Mouse (Mus musculus) E14TG2a.4 (cell line): ENCODE data around the gene Rps6ka2.
"Not testable (repeated sequence)": the region's sequence is repeated elsewhere in the genome, so short reads cannot be mapped to it uniquely, and the experiment has no call there.

Source experiments
- H3K27me3 ChIP-seq: 2 replicates; pipeline ENCODE4 v1.6.1; 2014; ENCODE audit warnings: low read length, control low read depth; ENCODE audit not compliant: insufficient read depth
- H3K36me3 ChIP-seq: 2 replicates; pipeline ENCODE4 v1.6.1; 2014; ENCODE audit warnings: low read length, control low read depth; ENCODE audit not compliant: insufficient read depth
- H3K4me1 ChIP-seq: replicated peaks from 2 replicates; pipeline ENCODE4 v1.6.1; 2014; ENCODE audit warnings: low read depth, low read length, control low read depth
- H3K4me3 ChIP-seq: replicated peaks from 2 replicates; pipeline ENCODE4 v1.5.1; 2014; ENCODE audit warnings: mild to moderate bottlenecking, low read length
- H3K9me3 ChIP-seq: 2 replicates; pipeline ENCODE4 v1.6.1; 2014; ENCODE audit warnings: low read length, control low read depth

Gene Rps6ka2

GRCm38 (mm10) chr17:7337381-7337780 lies 167.5 kb downstream of the Rps6ka2 start:
- H3K36me3 ChIP-seq, H3K9me3 ChIP-seq, H3K27me3 ChIP-seq, H3K4me1 ChIP-seq, H3K4me3 ChIP-seq: not testable (repeated sequence)

- H3K9me3 ChIP-seq, H3K36me3 ChIP-seq, H3K4me3 ChIP-seq, H3K4me1 ChIP-seq, H3K27me3 ChIP-seq: not testable (repeated sequence)
These were observed 178.8 kb downstream of the Rps6ka2 start for GRCm38 (mm10) chr17:7348765-7349164.

GRCm38 (mm10) chr17:7352596-7352995 lies 182.7 kb downstream of the Rps6ka2 start, which contains the start of gene Ttll2:
Ttll2 (minus strand) TSS chr17:7352696.
- not testable (repeated sequence) for H3K9me3 ChIP-seq, H3K36me3 ChIP-seq, H3K4me1 ChIP-seq, H3K27me3 ChIP-seq, H3K4me3 ChIP-seq
